Mouse (Mus musculus) T-helper 2 cell (primary cell): ENCODE measurements around the gene Mgat5.

Source experiments
- in situ Hi-C: fragments of 300-600 bp; cut with MboI, MseI; formaldehyde crosslinking; loops from one replicate; pipeline ENCODE4 v1.15.1; 2025; ENCODE audit warnings: high pct_unique_total_duplicates

The Mgat5 gene

GRCm38 (mm10) chr1:127216979-127217378 is 12.2 kb downstream of the Mgat5 start:
- in situ Hi-C loops = no loop called here

- in situ Hi-C loops = no loop called here
These were observed 12.8 kb downstream of the Mgat5 start for GRCm38 (mm10) chr1:127217665-127218064.

GRCm38 (mm10) chr1:127218182-127218581 is 13.4 kb downstream of the Mgat5 start:
- in situ Hi-C loops = no loop called here

GRCm38 (mm10) chr1:127219161-127219560 is 14.3 kb downstream of the Mgat5 start:
- in situ Hi-C loops = no loop called here

- in situ Hi-C loops = no loop called here
These were observed 14.8 kb downstream of the Mgat5 start for GRCm38 (mm10) chr1:127219621-127220020.

GRCm38 (mm10) chr1:127221998-127222736 is 17.4 kb downstream of the Mgat5 start:
- in situ Hi-C loops = no loop called here

GRCm38 (mm10) chr1:127225060-127225459 is 20.2 kb downstream of the Mgat5 start:
- in situ Hi-C loops = no loop called here

GRCm38 (mm10) chr1:127229011-127229410 is 24.2 kb downstream of the Mgat5 start:
- in situ Hi-C loops = no loop called here

- in situ Hi-C loops = no loop called here
These were observed 25.7 kb downstream of the Mgat5 start for GRCm38 (mm10) chr1:127230468-127230867.

- in situ Hi-C loops = no loop called here
These were observed 28.4 kb downstream of the Mgat5 start for GRCm38 (mm10) chr1:127233191-127233651.

- in situ Hi-C loops = no loop called here
These were observed 30.3 kb downstream of the Mgat5 start for GRCm38 (mm10) chr1:127235157-127235556.

- in situ Hi-C loops = no loop called here
These were observed 31.6 kb downstream of the Mgat5 start for GRCm38 (mm10) chr1:127236396-127236795.

GRCm38 (mm10) chr1:127238871-127239314 is 34.1 kb downstream of the Mgat5 start:
- in situ Hi-C loops = no loop called here

GRCm38 (mm10) chr1:127239914-127240313 is 35.1 kb downstream of the Mgat5 start:
- in situ Hi-C loops = loop anchor here (5.0 kb wide), 1 partner anchor 62 kb away; no protein-coding TSS in a partner anchor

GRCm38 (mm10) chr1:127242151-127242887 is 37.5 kb downstream of the Mgat5 start:
- in situ Hi-C loops = loop anchor here (5.0 kb wide), 1 partner anchor 60 kb away; no protein-coding TSS in a partner anchor

- in situ Hi-C loops = loop anchor here (5.0 kb wide), 1 partner anchor 59 kb away; no protein-coding TSS in a partner anchor
These were observed 38.2 kb downstream of the Mgat5 start for GRCm38 (mm10) chr1:127242888-127243588.

- in situ Hi-C loops = loop anchor here (5.0 kb wide), 1 partner anchor 58 kb away; no protein-coding TSS in a partner anchor
These were observed 39.4 kb downstream of the Mgat5 start for GRCm38 (mm10) chr1:127244054-127244770.

- in situ Hi-C loops = no loop called here
These were observed 41.3 kb downstream of the Mgat5 start for GRCm38 (mm10) chr1:127246158-127246557.

GRCm38 (mm10) chr1:127248433-127248832 is 43.6 kb downstream of the Mgat5 start:
- in situ Hi-C loops = no loop called here

GRCm38 (mm10) chr1:127249621-127250020 is 44.8 kb downstream of the Mgat5 start:
- in situ Hi-C loops = no loop called here

- in situ Hi-C loops = no loop called here
These were observed 45.5 kb downstream of the Mgat5 start for GRCm38 (mm10) chr1:127250313-127250712.
